Mouse (Mus musculus) inflammation-experienced regulatory T-cells, adult 6 months (primary cell): ENCODE data around the gene Igtp. TPM values are rescaled to one million over a fixed set of nuclear protein-coding genes. Genes with fewer than 3 reads are reported as not detected.
"Not testable (repeated sequence)": the region's sequence is repeated elsewhere in the genome, so short reads cannot be mapped to it uniquely, and the experiment has no call there.

Source experiments
- ATAC-seq: one replicate; pipeline ENCODE4 v1.8.0; 2017
- polyA plus RNA-seq, 3 experiments: library from polyadenylated mRNA; unstranded; fragments of 100-300 nt; shearing (Covaris generic); gene quantifications; one replicate each; pipeline ENCODE4 v1.2.1; 2017

Gene Igtp
- polyA plus RNA-seq, 3 experiments from 2014 or later = 300 to 422 (median 383) TPM

DNA sequence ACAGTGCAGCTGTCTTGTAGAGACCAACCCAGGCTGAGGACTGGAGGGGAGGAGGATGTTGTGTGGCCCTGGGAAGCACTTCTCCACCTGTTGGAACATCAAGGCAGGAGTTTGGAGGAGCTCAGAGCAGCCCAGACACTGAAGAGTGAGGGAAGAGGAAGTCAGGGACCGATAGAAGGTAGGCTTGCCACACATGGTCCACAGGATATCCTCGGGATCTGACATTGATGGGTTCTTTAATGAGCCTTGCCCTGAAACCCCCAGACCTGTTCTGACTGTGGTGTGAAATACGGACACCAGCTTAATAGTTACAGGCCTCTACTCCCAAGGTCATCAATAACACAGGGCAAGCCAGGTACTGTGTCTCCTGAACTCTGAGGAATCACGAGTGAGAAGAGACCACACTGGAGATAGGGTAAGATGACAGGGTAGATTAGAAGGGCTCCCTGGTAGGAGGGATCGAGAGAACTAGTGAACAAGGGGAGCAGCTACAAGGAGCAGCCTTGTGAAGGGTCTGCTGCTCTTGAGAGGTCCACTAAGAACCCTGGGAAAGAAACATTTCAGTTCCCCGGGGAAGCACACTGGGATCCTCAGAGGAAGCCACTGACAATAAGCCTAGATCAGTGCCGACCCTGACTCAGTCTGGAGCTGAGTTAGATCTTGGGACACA lies 14.5 kb downstream of the Igtp start:
- ATAC-seq = no peak

GRCm38 (mm10) chr11:58214391-58215048 lies 15.2 kb downstream of the Igtp start:
- ATAC-seq = peak; percentile 74

DNA sequence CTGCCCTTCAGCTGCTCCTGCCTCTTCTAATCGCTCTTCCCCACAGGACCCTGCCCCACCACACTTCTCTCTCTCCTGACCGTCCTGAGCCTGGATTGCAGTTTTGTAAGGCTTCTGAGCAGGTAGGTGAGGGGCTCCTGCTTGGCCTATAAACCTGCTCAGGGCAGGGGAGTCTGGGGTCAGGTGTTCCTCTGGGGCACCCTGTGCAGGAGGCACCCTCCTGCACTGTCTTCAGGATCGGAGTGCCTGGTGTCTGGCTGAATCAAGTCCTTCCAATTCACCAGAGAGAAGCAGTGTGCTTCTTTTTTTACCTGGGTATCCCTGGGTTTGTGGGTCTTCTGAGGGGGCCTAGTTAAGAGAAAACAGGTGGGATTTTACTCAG lies 15.7 kb downstream of the Igtp start:
- not testable (repeated sequence) for ATAC-seq

DNA sequence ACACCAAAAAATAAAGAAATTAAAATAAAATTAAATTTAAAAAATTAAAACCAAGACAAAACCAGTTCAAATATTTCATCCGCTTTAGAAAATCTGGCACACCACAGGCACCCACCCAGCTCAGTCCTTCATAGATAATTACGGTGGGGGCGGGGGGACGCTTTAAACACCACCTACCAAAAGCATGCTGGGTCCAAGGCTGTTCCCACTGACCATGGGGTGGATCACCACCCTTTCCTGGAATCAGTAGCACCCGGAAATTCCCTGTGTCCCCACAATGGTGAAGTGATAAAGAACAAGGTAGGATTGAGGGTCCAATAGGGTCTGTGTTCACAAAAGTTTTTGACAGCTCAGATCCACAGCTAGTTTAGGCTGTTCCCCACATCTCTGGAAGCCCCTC lies 16.5 kb downstream of the Igtp start:
- no peak for ATAC-seq

DNA sequence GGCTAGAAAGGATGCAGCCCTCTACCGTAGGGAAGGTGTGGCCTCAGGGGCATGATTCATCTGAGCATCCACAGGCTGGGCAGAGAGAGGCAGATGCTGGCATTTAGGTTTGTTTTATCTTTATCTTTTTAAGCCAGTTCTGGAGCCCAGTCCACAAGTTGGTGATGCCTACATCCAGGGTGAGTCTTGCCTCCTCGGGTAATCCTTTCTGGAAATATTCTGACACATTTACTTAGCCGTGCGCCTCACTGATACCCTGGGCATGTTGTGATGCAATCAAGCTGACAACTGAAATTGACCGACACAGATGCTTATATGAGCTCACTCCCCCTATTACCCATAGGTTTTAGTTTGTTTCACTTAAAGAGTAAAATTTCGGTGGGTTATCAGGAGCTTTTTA lies 17.5 kb downstream of the Igtp start:
- ATAC-seq = peak; percentile 15

DNA sequence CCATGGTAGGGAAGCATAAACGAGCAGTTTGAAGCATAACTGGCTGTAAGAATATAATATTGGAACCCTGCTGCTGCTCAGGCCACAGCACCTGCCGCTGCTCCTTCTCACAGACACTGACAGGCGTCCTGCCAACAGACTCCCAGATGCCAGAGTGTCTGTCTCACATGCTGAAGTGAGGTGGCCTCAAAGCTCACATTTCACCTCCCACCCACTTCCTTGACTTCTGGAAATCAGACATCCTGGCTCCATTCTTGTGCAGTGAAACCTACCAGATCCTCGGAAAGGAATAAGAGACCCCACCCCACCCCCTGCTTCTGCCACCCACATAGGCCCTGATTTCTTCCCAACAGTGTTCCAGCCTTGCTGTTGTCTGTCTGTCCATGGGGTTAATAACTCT lies 24.4 kb downstream of the Igtp start:
- peak; percentile 49 for ATAC-seq

GRCm38 (mm10) chr11:58224313-58224712 lies 25.0 kb downstream of the Igtp start:
- peak; percentile 67 for ATAC-seq

- ATAC-seq = not testable (repeated sequence)
These were observed 25.5 kb downstream of the Igtp start for GRCm38 (mm10) chr11:58224872-58225271.

- peak; percentile 65 for ATAC-seq
These were observed 26.3 kb downstream of the Igtp start for GRCm38 (mm10) chr11:58225655-58226054.

DNA sequence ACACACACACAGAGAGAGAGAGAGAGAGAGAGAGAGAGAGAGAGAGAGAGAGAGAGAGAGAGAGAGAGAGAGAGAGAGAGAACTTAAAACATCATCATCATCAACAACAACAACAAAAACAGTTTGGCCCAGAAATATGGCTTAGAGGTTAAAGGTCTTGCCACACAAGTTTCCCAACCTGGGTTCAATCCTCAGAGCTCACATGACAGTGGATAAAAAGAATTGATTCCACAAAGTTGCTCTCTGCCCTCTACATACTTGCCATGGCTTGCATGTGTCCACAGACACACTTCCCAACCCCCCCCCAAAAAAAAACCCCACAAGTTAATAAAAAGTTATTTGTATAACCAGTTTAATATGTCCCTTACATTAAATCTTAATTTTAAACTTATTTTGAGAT lies 27.1 kb downstream of the Igtp start:
- ATAC-seq = no peak

DNA sequence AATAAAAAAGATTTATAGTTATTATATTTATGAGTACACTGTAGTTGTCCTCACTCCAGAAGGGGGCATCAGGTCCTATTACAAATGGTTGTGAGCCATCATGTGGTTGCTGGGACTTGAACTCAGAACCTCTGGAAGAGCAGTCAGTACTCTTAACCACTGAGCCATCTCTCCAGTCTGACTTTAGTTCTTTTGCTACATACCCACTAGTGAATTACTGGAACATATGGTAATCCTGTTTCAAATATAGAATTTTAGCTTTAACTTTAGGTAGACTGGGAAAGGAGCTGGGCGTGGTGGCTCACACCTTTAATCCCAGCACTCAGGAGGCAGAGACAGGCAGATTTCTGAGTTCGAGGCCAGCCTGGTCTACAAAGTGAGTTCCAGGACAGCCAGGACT lies 28.7 kb downstream of the Igtp start:
- ATAC-seq = not testable (repeated sequence)

GRCm38 (mm10) chr11:58230396-58230910 lies 31.1 kb downstream of the Igtp start:
- no peak for ATAC-seq

DNA sequence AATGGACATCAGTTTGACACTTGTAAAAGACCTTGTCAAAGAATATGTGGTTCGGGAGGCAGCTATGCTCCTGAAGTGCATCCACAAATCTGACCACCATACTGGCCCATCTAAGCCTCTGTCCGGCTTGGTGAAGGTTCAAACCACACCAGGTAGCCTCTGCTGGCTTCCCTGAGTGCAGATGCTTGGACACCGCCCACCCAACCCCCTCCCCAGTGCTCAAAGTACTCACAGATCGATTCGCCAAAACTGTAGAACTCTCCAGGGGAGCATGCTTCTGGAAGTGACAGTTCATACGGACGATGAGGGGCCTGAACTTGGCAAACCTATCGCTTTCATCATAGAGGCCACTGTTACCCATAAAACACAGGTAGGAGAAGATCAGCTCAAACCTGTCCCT lies 31.8 kb downstream of the Igtp start:
- no peak for ATAC-seq

GRCm38 (mm10) chr11:58234551-58234950 lies 35.2 kb downstream of the Igtp start:
- ATAC-seq = not testable (repeated sequence)

DNA sequence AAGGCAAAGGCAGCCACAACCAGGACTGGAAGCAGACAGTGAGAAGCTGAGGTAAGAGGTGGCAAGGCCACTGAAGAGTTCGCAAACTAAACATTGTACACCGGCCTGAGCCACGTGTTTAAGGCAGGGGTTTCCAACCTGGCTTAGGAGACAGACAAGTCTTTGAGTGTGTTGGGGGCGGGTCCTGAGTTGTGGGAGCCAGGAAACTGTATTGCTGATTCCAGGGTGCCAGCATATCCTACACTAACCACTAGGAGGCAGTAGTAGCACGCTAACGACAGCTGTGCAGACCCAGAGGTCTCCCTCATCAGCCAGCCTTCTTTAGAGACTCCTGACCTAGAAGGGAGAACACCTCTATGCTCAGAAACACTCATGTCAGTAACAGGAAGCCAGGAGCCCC lies 35.8 kb downstream of the Igtp start:
- ATAC-seq = peak; percentile 77

- peak; percentile 72 for ATAC-seq
These were observed 39.8 kb downstream of the Igtp start for GRCm38 (mm10) chr11:58238840-58239791.

GRCm38 (mm10) chr11:58247294-58247693 lies 47.9 kb downstream of the Igtp start:
- no peak for ATAC-seq

DNA sequence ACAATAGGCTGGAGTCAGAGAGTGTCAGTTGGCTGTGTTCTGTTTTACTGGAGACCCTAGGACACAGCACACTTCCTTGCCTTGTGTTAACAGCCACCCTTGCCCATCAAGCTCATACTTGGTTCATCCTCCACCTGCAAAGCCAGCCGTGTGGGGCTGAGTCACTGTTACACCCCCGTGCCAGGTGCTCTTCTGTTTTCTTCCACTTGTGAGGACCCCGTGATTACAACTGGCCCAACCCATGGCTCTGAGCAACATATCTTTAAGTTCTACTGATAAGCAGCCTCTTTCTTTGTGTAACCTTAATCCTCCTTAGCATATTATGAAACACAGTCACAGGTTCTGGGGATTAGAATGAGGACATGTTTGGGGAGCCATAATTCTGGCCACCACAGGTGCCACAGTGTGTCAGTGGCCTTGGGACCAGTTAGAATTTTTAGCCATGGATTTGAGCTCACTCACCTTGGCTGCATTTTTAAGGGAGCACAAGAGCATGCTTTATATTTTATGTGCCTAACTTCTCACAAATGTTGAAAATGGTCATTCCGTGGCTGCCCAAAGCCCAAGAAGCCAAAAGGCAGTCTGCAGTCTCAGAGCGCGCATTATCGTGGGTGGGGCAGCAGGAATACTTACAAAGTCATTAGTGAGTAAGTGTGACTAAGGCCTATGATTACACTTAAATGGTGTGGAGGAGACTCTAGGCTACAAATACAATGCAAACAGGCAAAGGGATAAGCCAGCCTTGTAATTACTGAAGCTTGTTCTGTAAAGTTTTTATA lies 50.0 kb downstream of the Igtp start:
- ATAC-seq = no peak

DNA sequence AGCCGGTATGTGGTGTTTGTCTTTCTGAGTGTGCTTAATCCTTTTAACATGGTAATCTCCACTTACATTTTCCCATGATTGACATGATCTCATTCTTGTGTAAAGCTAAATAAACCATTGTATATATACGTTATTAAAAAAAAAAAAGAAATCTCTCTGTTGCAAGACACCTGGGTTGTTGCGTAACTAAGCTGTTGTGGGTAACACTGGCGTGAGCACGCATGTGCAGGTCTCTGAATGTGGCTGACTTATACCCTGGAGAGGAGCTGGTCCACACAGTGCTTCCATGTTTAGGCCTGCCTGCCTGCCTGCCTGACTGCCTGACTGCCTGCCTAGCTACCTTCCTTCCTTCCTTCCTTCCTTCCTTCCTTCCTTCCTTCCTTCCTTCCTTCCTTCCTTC lies 51.2 kb downstream of the Igtp start:
- ATAC-seq = no peak

GRCm38 (mm10) chr11:58254411-58254810 lies 55.1 kb downstream of the Igtp start:
- no peak for ATAC-seq
